Mouse (Mus musculus) layer of hippocampus, postnatal 14 days (tissue): ENCODE data around the gene E130218I03Rik. TPM values are rescaled to one million over a fixed set of nuclear protein-coding genes. Genes with fewer than 3 reads are reported as not detected.

Source experiments
- DNase-seq, 2 experiments: peaks; one replicate each; pipeline ENCODE4 v3.0.0; 2021 to 2022; ENCODE audit warnings: low spot score in 2 of 2, mixed read lengths in 1 of 2
- total RNA-seq, 2 experiments: library from RNA; stranded (reverse); gene quantifications; 2 replicates each; pipeline ENCODE4 v1.2.3; 2021

The E130218I03Rik gene
- total RNA-seq, 2 experiments from 2014 or later: not detected

- DNase-seq: no peak
These were observed 41.5 kb downstream of the E130218I03Rik start for GRCm38 (mm10) chr4:134284942-134285341.

DNA sequence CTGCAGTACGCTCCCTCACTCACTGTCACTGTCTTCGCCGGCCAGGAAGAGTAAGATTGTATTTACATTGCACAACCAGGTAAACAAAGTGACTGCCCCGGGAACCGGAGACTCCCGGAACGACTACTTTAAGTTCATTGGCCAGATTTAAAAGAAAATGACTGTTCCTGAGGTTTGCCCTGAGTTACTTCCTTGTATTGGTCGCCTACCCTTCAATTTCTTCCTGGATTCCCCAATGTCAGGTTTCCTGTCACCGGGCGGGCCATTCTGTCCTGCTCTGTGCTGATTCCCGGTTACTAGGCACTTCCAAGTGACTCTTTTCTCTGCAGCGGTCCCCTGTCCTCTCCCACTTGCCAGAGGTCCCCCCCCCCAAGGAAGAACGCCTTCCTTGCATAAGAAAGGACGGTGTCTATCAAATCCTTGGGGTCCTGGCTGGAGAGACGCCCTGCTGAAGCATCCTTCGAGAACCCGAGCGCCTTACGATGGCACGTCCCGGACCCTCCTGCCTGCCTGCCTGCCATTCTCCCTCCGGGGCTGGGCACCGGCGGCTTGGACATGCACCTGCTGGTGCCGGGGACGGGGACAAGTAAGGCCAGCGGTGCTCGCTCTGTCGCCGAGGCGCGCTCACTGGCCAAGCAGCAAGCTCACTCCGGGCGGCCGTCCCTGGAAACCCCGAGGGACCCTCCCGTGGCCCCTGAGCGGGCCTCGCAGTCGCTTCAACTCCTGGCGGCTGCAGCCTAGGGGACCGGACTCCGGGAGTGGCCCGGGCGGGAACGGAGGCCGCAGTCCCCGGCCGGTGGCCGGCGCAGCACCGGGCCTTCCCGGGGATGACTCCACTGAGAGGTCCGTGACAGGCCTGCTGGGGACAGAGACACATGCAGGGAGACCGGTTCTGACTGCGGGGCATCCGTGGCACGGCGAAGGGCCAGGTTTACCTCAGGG, 43.0 kb downstream of the E130218I03Rik start:
- no peak for DNase-seq

DNA sequence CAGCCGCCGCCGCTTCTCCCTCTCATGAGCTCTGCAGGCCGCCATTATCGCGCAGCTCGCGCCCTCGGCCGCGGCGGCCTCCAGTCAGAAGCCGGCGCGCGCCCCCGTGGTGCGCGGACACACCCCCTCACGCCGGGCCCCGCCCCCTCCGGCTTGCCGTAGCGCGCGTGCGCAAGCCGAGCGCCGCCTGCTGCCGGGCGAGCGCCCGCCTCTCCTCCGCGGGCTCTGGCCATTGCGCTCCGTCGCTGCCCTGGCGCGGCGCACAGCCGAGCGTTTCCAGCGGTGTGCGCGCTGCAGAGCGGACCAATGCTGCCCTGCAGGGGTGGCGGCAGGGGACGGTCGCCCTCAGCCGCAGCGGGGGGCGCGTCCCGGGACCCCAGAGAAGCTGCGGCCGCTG, 43.7 kb downstream of the E130218I03Rik start:
- peak; percentile 95 to 96 for DNase-seq

- DNase-seq: peak; percentile 64
These were observed 44.1 kb downstream of the E130218I03Rik start, which contains the start of gene Pdik1l for GRCm38 (mm10) chr4:134287575-134288025. Gene Pdik1l (minus strand): TSS chr4:134287895.

- DNase-seq: no peak
These were observed 45.2 kb downstream of the E130218I03Rik start for GRCm38 (mm10) chr4:134288397-134289256.

DNA sequence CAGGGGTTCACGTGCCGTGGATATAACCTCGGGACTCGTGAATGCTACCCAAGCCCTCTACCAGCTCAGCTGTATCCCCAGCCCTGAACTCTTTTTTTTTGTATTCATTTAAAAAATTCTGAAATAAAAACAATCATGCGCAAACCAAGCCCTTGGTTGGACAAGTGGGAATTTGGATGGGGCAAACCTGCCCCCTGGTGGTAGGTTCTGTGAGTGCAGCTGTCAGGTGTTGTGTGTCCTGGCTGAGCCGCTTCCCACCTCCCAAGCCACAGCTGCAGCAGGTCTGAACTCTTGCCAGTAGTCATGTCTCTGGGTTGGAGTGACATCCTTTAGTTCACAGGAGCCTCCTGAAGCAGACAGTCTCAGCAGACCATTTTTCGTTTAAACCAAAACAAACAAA, 48.6 kb downstream of the E130218I03Rik start:
- DNase-seq: peak; percentile 51 to 71

GRCm38 (mm10) chr4:134293061-134293691, 49.7 kb downstream of the E130218I03Rik start:
- no peak for DNase-seq

GRCm38 (mm10) chr4:134293692-134294163, 50.3 kb downstream of the E130218I03Rik start:
- DNase-seq: no peak

Other genes with a start within 250 kb of the E130218I03Rik start
- 10 to 100 TPM; 57.9 to 65.2 TPM for gene Dhdds, start 242.7 kb upstream of the E130218I03Rik start, total RNA-seq
- not detected for gene Lin28a, start 224.8 kb upstream of the E130218I03Rik start, total RNA-seq
- gene Zfp683, start 189.8 kb upstream of the E130218I03Rik start, total RNA-seq: not detected
- gene Crybg2, start 182.8 kb upstream of the E130218I03Rik start, total RNA-seq: 1 to 10 TPM; 1.2 to 2.2 TPM
- 1 to 10 TPM in 1 of 2 experiments, under 1 TPM in 1; 0.86 to 1.5 TPM for gene Cd52, start 148.6 kb upstream of the E130218I03Rik start, total RNA-seq
- gene Ubxn11, start 141.1 kb upstream of the E130218I03Rik start, total RNA-seq: 10 to 100 TPM; 22.0 to 24.2 TPM
- gene Sh3bgrl3, start 114.9 kb upstream of the E130218I03Rik start, total RNA-seq: 100 to 1,000 TPM; 271 to 295 TPM
- gene Cep85, start 56.5 kb upstream of the E130218I03Rik start, total RNA-seq: 10 to 100 TPM; 14.4 to 15.2 TPM
- not detected for gene Gm7534, start 40.7 kb upstream of the E130218I03Rik start, total RNA-seq
- not detected for gene Catsper4, start 16.3 kb upstream of the E130218I03Rik start, total RNA-seq
- under 1 TPM; 0.19 to 0.58 TPM for gene Cnksr1, start 5.3 kb upstream of the E130218I03Rik start, total RNA-seq
- gene Zfp593, start 1.9 kb downstream of the E130218I03Rik start, total RNA-seq: 10 to 100 TPM; 10.6 to 11.8 TPM
- gene Gm30191, start 3.3 kb downstream of the E130218I03Rik start, total RNA-seq: not detected
- gene Grrp1, start 10.4 kb downstream of the E130218I03Rik start, total RNA-seq: 1 to 10 TPM; 3.6 to 4.1 TPM
- gene Pdik1l, start 44.2 kb downstream of the E130218I03Rik start, total RNA-seq: 10 to 100 TPM; 21.5 to 21.9 TPM
- under 1 TPM in 1 of 2 experiments, not detected in 1; 0.21 TPM for gene Trim63, start 71.5 kb downstream of the E130218I03Rik start, total RNA-seq
- gene Slc30a2, start 99.5 kb downstream of the E130218I03Rik start, total RNA-seq: not detected
- gene Extl1, start 140.2 kb downstream of the E130218I03Rik start, total RNA-seq: 10 to 100 TPM; 37.6 to 39.5 TPM
- 10 to 100 TPM in 1 of 2 experiments, 1 to 10 TPM in 1; 7.8 to 10.9 TPM for gene Pafah2, start 152.7 kb downstream of the E130218I03Rik start, total RNA-seq
- gene Stmn1, start 224.7 kb downstream of the E130218I03Rik start, total RNA-seq: 100 to 1,000 TPM; 425 to 454 TPM